Mouse (Mus musculus): Measurements from ENCODE around the gene Armcx2. TPM values are rescaled to one million over a fixed set of nuclear protein-coding genes. Genes with fewer than 3 reads are reported as not detected.
"Not testable (repeated sequence)": the region's sequence is repeated elsewhere in the genome, so short reads cannot be mapped to it uniquely, and the experiment has no call there.

Gene Armcx2
- polyA plus RNA-seq (2014; fragmentation: Nextera tagmentation; extraction: Ambion mirVana), result 73.0 and 75.3 TPM in 2 replicates

DNA sequence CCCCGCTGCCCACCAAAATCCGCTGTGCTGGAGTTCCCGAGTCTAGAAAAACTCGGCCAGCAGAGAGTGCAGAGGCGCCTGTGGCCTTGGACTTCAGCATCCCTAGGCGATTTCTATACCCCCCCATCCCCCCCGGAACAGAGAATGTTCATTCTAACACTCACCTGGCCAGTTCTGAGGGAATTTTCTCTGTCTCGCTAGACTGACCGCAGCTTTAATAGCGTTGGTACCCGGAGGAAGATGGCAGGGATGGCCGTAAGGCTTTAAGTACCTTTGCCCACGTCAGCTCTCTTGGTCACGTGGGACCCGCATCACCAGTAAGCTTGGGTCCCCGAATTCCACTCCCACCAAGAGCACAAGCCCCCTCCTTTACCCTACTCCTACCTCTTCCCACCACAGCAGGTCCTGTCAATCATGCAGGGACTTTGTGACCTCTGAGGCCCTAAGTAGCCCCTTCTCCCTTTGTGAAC lies at the start of gene Armcx2:
Gene Armcx2 (minus strand): TSS at position 467 of the 470 bp plus-strand sequence.
- Histone ChIP-seq H3K4me3 (replicated peaks; ENCODE audit: low read length) (peak within 1 kb of the TSS; percentile 64), H3K27me3 (ENCODE audit: control insufficient read depth, insufficient read depth, low read length) (peaks cover 8% of the 10 kb centered on the region; the same call in 1 of the 2 replicates), H3K4me1 (replicated peaks; ENCODE audit: control insufficient read depth, insufficient read depth, low read length) (peaks cover 7% of the 10 kb centered on the region; the same call in 1 of the 2 replicates), H3K4me2 (replicated peaks) (peak within 1 kb of the TSS; percentile 64), H3K9me3 (ENCODE audit: control insufficient read depth, low read length) (no peaks in the 10 kb centered on the region), H3K27ac (peak within 1 kb of the TSS; percentile 89), H3K36me3 (replicated peaks; ENCODE audit: control insufficient read depth, insufficient read depth) (peaks cover 26% of the 10 kb centered on the region), H3K9ac (peak within 1 kb of the TSS; percentile 75)
- DNase-seq (ENCODE audit: low spot score), result peak; percentile 60
- peak; percentile 89 for ATAC-seq (ENCODE audit: low FRiP score)
- 13% methylated on average over 16 of the region's 16 CpGs for WGBS

DNA sequence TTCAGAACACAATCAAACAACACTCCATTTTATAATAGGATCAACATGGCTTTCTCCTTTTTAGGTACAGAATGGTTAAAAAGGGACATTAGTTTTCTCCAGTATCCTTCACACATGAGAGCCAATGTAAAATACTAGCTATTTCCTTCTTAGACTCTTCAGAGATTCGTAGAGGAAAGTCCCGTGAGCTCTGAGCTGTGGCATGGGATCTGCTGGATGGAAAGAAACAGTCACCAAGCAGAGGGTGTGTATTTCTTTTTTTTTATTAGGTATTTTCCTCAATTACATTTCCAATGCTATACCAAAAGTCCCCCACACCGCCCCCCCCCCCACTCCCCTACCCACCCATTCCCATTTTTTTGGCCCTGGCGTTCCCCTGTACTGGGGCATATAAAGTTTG lies 40.6 kb upstream of the Armcx2 start:
- Histone ChIP-seq H3K9me3 (ENCODE audit: control insufficient read depth, low read length) (no peaks in the 10 kb centered on the region), H3K36me3 (replicated peaks; ENCODE audit: control insufficient read depth, insufficient read depth) (no peaks in the 10 kb centered on the region), H3K4me2 (replicated peaks) (no peak overlapping the region), H3K27me3 (ENCODE audit: control insufficient read depth, insufficient read depth, low read length) (0 out of 2 replicates have a peak, but pooled peaks cover 4% of the 10 kb centered on the region), H3K27ac (no peak overlapping the region), H3K4me3 (replicated peaks; ENCODE audit: low read length) (no peak overlapping the region), H3K4me1 (replicated peaks; ENCODE audit: control insufficient read depth, insufficient read depth, low read length) (no peaks in the 10 kb centered on the region), H3K9ac (no peak overlapping the region)
- 80% methylated on average over 3 of the region's 4 CpGs for WGBS
- ATAC-seq (ENCODE audit: low FRiP score) (no peak), DNase-seq (ENCODE audit: low spot score) (no peak)

DNA sequence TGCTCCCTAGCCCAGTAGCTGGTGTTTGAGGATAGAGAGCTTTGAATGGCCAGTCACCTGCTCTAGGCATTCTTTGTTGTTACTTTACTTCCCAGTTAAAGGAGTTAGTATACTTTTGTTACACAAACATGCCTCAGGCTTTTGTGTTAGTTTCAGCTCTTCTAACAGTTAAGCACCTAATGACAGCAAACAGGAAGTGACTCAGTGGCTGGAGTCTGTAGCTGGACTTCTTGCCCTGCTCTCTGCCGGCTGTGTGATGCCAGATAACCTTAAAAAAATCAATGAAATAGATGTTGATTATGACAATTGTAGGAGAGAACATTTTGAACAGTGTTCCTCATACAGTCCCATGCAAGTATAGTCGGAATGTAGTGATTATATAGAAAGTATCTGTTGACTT lies 35.4 kb upstream of the Armcx2 start:
- DNase-seq (ENCODE audit: low spot score) (no peak), ATAC-seq (ENCODE audit: low FRiP score) (no peak)
- Histone ChIP-seq H3K27me3 (ENCODE audit: control insufficient read depth, insufficient read depth, low read length) (peaks cover 6% of the 10 kb centered on the region; the same call in 1 of the 2 replicates), H3K27ac (no peak overlapping the region), H3K4me2 (replicated peaks) (no peak overlapping the region), H3K9ac (no peak overlapping the region), H3K9me3 (ENCODE audit: control insufficient read depth, low read length) (no peaks in the 10 kb centered on the region), H3K4me3 (replicated peaks; ENCODE audit: low read length) (no peak overlapping the region), H3K36me3 (replicated peaks; ENCODE audit: control insufficient read depth, insufficient read depth) (no peaks in the 10 kb centered on the region), H3K4me1 (replicated peaks; ENCODE audit: control insufficient read depth, insufficient read depth, low read length) (no peaks in the 10 kb centered on the region)
- WGBS, result 70% methylated on average over 2 of the region's 2 CpGs

DNA sequence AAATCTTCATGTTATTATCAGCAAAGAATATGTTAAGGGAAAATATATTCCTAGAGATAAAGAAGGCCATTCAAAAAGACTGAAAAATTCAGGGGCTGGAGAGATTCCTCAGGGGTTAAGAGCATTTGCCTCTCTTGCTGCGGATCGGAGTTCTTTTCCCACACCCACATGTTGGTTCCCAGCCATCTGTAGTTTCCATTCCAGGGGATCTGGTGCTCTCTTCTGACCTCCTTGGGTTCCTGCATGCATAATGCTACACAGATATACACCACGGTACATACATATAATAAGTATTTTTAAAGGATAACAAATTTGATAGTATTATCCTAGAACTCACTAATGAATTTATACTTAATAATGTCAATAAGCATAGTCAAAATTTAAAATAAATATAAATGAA lies 21.5 kb upstream of the Armcx2 start:
- DNase-seq (ENCODE audit: low spot score), result no peak
- ATAC-seq (ENCODE audit: low FRiP score), result no peak
- Histone ChIP-seq H3K4me1 (replicated peaks; ENCODE audit: control insufficient read depth, insufficient read depth, low read length) (no peaks in the 10 kb centered on the region), H3K4me3 (replicated peaks; ENCODE audit: low read length) (no peak overlapping the region), H3K9ac (no peak overlapping the region), H3K27ac (no peak overlapping the region), H3K9me3 (ENCODE audit: control insufficient read depth, low read length) (no peaks in the 10 kb centered on the region), H3K27me3 (ENCODE audit: control insufficient read depth, insufficient read depth, low read length) (peaks cover 6% of the 10 kb centered on the region; the same call in 1 of the 2 replicates), H3K36me3 (replicated peaks; ENCODE audit: control insufficient read depth, insufficient read depth) (no peaks in the 10 kb centered on the region), H3K4me2 (replicated peaks) (no peak overlapping the region)
- 60% methylated on average over 3 of the region's 3 CpGs for WGBS

DNA sequence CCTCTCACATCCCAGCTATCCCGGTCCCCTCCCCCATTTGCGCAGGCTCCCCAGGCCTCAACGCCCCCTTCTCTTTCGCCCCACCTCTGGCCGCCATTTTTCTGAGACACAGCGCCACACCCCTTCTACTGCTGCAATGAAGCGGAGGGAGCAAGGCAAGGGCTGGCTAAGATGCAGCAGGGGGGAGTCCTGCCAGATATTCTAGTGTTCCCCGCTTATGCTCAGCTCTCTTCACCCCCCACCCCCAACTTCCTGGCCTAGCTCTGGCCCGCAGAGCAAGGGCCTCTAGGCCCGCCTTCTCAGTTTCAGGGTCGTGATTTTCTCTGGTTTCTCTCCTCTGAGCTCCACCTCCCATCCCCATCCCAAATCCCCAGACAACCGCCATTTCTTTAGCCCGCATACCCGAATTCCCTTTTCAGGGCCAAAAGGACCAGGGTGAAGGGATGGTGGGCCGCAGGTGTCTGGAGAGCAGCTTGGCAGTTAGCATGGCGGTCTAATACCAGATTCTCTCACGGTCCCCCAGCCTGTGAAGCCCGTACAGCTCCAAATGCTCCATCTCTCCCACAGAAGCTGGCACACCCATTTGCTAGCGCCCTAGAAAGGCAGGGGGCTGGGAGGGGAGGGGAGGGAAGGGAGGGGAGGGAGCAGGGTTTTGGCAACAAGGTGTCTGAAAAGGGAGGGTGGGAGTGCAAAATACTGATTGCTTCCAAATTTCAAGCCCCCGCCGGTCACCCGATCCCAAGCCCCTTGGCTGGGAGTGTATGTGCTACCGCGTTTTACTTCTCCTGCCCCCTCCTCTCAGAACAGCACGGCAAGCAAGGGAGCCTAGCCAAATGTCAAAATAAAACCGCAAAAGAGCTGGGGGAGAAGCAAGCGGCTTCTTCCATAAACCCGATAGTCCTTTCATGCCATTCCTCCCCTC lies 927 bp downstream of the Armcx2 start:
- DNase-seq (ENCODE audit: low spot score), result peak; percentile 47
- Histone ChIP-seq H3K9ac (peak overlapping the region; percentile 75), H3K4me3 (replicated peaks; ENCODE audit: low read length) (peak overlapping the region; percentile 64), H3K36me3 (replicated peaks; ENCODE audit: control insufficient read depth, insufficient read depth) (peaks cover 26% of the 10 kb centered on the region), H3K4me1 (replicated peaks; ENCODE audit: control insufficient read depth, insufficient read depth, low read length) (peaks cover 7% of the 10 kb centered on the region; the same call in 1 of the 2 replicates), H3K4me2 (replicated peaks) (peak overlapping the region; percentile 64), H3K27ac (peak overlapping the region; percentile 89), H3K9me3 (ENCODE audit: control insufficient read depth, low read length) (no peaks in the 10 kb centered on the region), H3K27me3 (ENCODE audit: control insufficient read depth, insufficient read depth, low read length) (peaks cover 8% of the 10 kb centered on the region; the same call in 1 of the 2 replicates)
- 19% methylated on average over 27 of the region's 28 CpGs for WGBS
- ATAC-seq (ENCODE audit: low FRiP score), result peak; percentile 79

DNA sequence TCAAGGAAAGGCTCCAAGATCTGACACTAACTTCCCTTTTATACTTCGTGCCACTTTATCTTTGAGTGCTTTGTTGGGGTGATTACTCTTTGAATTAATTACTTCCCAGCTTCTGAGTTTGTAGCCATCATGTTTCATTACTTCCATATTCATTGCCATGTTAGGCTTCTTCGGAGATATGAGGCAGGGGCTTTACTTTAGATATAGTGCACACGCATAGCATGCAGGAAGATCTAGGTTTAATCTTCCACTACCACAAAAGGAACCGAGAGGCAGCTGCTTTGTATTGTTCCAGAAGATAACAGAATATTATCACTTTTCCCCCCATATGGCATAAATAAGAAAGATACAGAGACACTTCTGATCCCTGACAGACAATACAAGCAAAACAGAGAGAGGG lies 21.3 kb downstream of the Armcx2 start:
- Histone ChIP-seq H3K4me2 (replicated peaks) (no peak overlapping the region), H3K27ac (no peak overlapping the region), H3K36me3 (replicated peaks; ENCODE audit: control insufficient read depth, insufficient read depth) (no peaks in the 10 kb centered on the region), H3K27me3 (ENCODE audit: control insufficient read depth, insufficient read depth, low read length) (0 out of 2 replicates have a peak, but pooled peaks cover 3% of the 10 kb centered on the region), H3K4me1 (replicated peaks; ENCODE audit: control insufficient read depth, insufficient read depth, low read length) (no peaks in the 10 kb centered on the region), H3K9ac (no peak overlapping the region), H3K9me3 (ENCODE audit: control insufficient read depth, low read length) (no peaks in the 10 kb centered on the region), H3K4me3 (replicated peaks; ENCODE audit: low read length) (no peak overlapping the region)
- 73% methylated on average over 4 of the region's 4 CpGs for WGBS
- ATAC-seq (ENCODE audit: low FRiP score) (no peak), DNase-seq (ENCODE audit: low spot score) (no peak)

DNA sequence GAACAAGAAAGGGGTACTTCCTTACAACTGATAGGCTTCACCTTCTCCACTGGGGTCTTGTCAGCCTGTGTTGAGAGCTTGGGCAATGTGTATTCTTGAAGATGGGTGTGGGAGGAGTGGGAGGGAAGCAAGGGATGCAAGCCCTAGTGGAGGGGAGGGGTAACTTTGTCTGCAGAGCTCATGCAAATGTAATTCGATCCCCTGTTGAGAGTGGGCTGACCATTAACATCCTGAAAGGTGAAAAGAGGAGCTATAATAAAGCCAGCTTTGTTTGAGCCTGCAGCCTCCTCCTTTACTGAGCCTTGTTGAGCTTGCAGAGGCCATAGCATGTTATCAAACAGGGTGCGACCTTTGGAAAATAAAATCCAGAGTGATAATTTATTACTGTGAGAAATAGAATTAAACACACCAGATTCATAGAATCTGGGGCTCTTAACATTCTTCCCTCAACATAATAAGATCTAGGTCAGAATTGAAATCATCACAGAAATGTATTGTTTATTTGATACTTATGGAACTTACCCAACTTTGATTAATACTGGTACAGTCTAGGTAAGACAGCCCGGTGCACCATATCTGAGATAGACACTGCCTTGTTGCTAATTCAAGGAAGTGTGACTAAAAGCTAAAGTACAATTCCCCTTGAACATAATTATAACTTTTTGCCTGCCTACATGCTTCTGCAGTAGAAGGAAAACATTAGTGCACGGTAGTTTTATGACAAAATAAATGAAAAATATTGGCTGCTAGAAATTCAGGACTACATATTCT lies 45.4 kb downstream of the Armcx2 start:
- H3K4me2 ChIP-seq (replicated peaks); H3K9ac ChIP-seq; H3K4me3 ChIP-seq (replicated peaks; ENCODE audit: low read length); H3K9me3 ChIP-seq (ENCODE audit: control insufficient read depth, low read length); H3K36me3 ChIP-seq (replicated peaks; ENCODE audit: control insufficient read depth, insufficient read depth); DNase-seq (ENCODE audit: low spot score); H3K27me3 ChIP-seq (ENCODE audit: control insufficient read depth, insufficient read depth, low read length); H3K27ac ChIP-seq; ATAC-seq (ENCODE audit: low FRiP score); H3K4me1 ChIP-seq (replicated peaks; ENCODE audit: control insufficient read depth, insufficient read depth, low read length): not testable (repeated sequence)
- 45% methylated on average over 3 of the region's 4 CpGs for WGBS

DNA sequence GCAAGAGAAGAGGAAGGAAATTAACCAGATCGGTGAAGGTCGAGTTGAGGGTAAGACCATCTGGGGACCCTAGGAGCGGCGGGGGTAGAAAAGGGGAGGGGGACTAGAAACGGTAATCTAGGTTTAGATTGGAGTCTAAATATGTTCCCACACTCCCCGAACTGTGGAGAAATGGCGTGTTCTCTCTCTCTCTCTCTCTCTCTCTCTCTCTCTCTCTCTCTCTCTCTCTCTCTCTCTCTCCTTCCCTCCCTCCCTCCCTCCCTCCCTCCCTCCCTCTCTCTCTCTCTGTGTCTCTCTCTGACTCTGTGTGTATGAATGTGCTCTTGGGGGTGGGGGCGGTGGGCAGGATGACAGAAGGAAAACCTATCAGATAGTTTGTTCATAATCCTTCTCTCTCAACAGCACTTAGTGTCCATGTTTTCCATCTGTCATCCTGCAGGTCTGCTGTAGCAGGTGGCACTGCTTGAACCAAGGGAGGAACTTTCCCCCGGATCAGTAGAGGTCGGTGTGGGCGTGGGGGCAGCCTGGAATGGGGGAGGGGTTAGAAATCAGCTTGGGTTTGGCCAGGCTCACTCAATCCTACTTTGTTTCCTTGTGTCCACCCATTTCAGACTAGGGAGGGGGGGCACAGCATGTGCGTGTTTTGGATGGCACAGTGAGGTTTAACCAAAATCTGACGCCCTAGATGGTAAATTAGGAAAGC lies 51.6 kb downstream of the Armcx2 start:
- Histone ChIP-seq H3K4me2 (replicated peaks) (peak overlapping the region; percentile 52), H3K36me3 (replicated peaks; ENCODE audit: control insufficient read depth, insufficient read depth) (no peaks in the 10 kb centered on the region), H3K4me1 (replicated peaks; ENCODE audit: control insufficient read depth, insufficient read depth, low read length) (no peaks in the 10 kb centered on the region), H3K27me3 (ENCODE audit: control insufficient read depth, insufficient read depth, low read length) (peaks cover 6% of the 10 kb centered on the region; the same call in 1 of the 2 replicates), H3K9ac (peak overlapping the region; percentile 73), H3K4me3 (replicated peaks; ENCODE audit: low read length) (peak overlapping the region; percentile 58), H3K27ac (peak overlapping the region; percentile 73), H3K9me3 (ENCODE audit: control insufficient read depth, low read length) (no peaks in the 10 kb centered on the region)
- no peak for DNase-seq (ENCODE audit: low spot score)
- ATAC-seq (ENCODE audit: low FRiP score), result peak; percentile 54
- 26% methylated on average over 13 of the region's 13 CpGs for WGBS

Measured in hindbrain, embryonic 14.5 days (tissue).